Mouse (Mus musculus): ENCODE results near the gene Cdc42ep3. TPM values are rescaled to one million over a fixed set of nuclear protein-coding genes. Genes with fewer than 3 reads are reported as not detected.

The Cdc42ep3 gene
- total RNA-seq, 2 experiments from 2014 or later = 17.3 to 19.5 TPM

GRCm38 (mm10) chr17:79347920-79348589 lies 6.8 kb downstream of the Cdc42ep3 start:
- intact Hi-C loops (cut with DNase I) = no loop called here
- DNase-seq (ENCODE audit: low spot score in 2 of 2) = no peak

- intact Hi-C loops (cut with DNase I) = no loop called here
- no peak for DNase-seq (ENCODE audit: low spot score in 2 of 2)
Observed at GRCm38 (mm10) chr17:79347291-79347690, 7.6 kb downstream of the Cdc42ep3 start.

GRCm38 (mm10) chr17:79345001-79345709 lies 9.7 kb downstream of the Cdc42ep3 start:
- no peak for DNase-seq (ENCODE audit: low spot score in 2 of 2)
- intact Hi-C loops (cut with DNase I) = no loop called here

GRCm38 (mm10) chr17:79343334-79343946 lies 11.5 kb downstream of the Cdc42ep3 start:
- intact Hi-C loops (cut with DNase I) = no loop called here
- no peak for DNase-seq (ENCODE audit: low spot score in 2 of 2)

GRCm38 (mm10) chr17:79342639-79343333 lies 12.1 kb downstream of the Cdc42ep3 start:
- no peak for DNase-seq (ENCODE audit: low spot score in 2 of 2)
- intact Hi-C loops (cut with DNase I) = no loop called here

- intact Hi-C loops (cut with DNase I) = no loop called here
- DNase-seq (ENCODE audit: low spot score in 2 of 2) = no peak
Observed at GRCm38 (mm10) chr17:79341946-79342470, 12.9 kb downstream of the Cdc42ep3 start.

- no peak for DNase-seq (ENCODE audit: low spot score in 2 of 2)
- intact Hi-C loops (cut with DNase I) = no loop called here
Observed at GRCm38 (mm10) chr17:79337494-79337893, 17.4 kb downstream of the Cdc42ep3 start.

- no peak for DNase-seq (ENCODE audit: low spot score in 2 of 2)
- intact Hi-C loops (cut with DNase I) = no loop called here
Observed at GRCm38 (mm10) chr17:79334701-79335100, 20.2 kb downstream of the Cdc42ep3 start.

GRCm38 (mm10) chr17:79333650-79334049 lies 21.2 kb downstream of the Cdc42ep3 start:
- intact Hi-C loops (cut with DNase I) = no loop called here
- DNase-seq (ENCODE audit: low spot score in 2 of 2) = no peak

GRCm38 (mm10) chr17:79332864-79333263 lies 22.0 kb downstream of the Cdc42ep3 start:
- intact Hi-C loops (cut with DNase I) = no loop called here

GRCm38 (mm10) chr17:79330397-79330796 lies 24.5 kb downstream of the Cdc42ep3 start:
- no peak for DNase-seq (ENCODE audit: low spot score in 2 of 2)
- intact Hi-C loops (cut with DNase I) = no loop called here

More at GRCm38 (mm10) chr17:79332864-79333263, 22.0 kb downstream of the Cdc42ep3 start:
- DNase-seq (ENCODE audit: low spot score in 2 of 2) = no peak

- peak; percentile 45 to 49 for DNase-seq (ENCODE audit: low spot score in 2 of 2)
- intact Hi-C loops (cut with DNase I) = no loop called here
Observed at GRCm38 (mm10) chr17:79326868-79327376, 28.0 kb downstream of the Cdc42ep3 start.

GRCm38 (mm10) chr17:79317085-79317751 lies 37.7 kb downstream of the Cdc42ep3 start:
- intact Hi-C loops (cut with DNase I) = no loop called here

GRCm38 (mm10) chr17:79315415-79316094 lies 39.3 kb downstream of the Cdc42ep3 start:
- intact Hi-C loops (cut with DNase I) = no loop called here

More at GRCm38 (mm10) chr17:79317085-79317751, 37.7 kb downstream of the Cdc42ep3 start:
- DNase-seq (ENCODE audit: low spot score in 2 of 2) = no peak

GRCm38 (mm10) chr17:79310465-79310864 lies 44.4 kb downstream of the Cdc42ep3 start:
- intact Hi-C loops (cut with DNase I) = no loop called here
- no peak for DNase-seq (ENCODE audit: low spot score in 2 of 2)

More at GRCm38 (mm10) chr17:79315415-79316094, 39.3 kb downstream of the Cdc42ep3 start:
- no peak for DNase-seq (ENCODE audit: low spot score in 2 of 2)

- no peak for DNase-seq (ENCODE audit: low spot score in 2 of 2)
- intact Hi-C loops (cut with DNase I) = no loop called here
Observed at GRCm38 (mm10) chr17:79309506-79309905, 45.4 kb downstream of the Cdc42ep3 start.

- intact Hi-C loops (cut with DNase I) = no loop called here
- no peak for DNase-seq (ENCODE audit: low spot score in 2 of 2)
Observed at GRCm38 (mm10) chr17:79305644-79306043, 49.2 kb downstream of the Cdc42ep3 start.

- DNase-seq (ENCODE audit: low spot score in 2 of 2) = no peak
- intact Hi-C loops (cut with DNase I) = no loop called here
Observed at GRCm38 (mm10) chr17:79303744-79304497, 51.0 kb downstream of the Cdc42ep3 start.

Measured in left cerebral cortex, postnatal 36 days (tissue).